Mouse (Mus musculus): Measurements from ENCODE around the gene Shank2. TPM values are rescaled to one million over a fixed set of nuclear protein-coding genes. Genes with fewer than 3 reads are reported as not detected.

Gene Shank2
- total and polyA plus RNA-seq, 3 experiments: not detected

DNA sequence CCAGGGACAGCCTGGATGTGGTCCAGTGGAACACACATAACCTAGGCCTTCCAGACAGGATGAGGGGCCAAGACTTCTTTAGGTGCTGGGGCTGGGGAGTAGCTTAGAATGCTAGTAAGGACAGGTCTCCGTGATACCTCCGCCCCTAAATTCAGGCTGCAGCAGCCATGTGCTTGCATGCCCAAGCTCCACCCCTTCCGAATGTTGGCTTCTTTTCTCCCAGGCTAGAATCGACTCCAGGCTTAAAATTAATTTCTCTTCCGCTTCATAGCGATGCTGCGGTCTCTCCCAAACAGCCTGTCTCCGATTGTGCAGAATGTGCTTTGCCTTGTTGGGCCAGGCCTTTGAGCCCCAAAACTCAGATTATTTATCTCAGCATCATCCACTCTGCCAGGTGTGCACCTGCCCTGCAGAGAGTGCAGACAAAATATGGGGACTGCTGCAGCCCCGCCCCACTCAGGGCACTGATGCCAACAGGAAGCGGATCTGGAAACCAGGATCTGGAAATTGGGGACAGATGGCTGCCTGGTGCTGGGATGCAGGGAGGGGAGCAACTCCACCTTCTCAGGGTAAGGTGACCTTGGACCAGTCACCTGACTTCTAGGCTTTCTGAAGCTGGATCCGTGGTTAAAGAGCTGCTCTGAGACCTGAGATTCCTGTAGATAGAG lies 312.8 kb downstream of the Shank2 start:
- Histone ChIP-seq H3K9ac (ENCODE audit: control insufficient read depth, low read depth, low read length, poor library complexity, severe bottlenecking) (no peak overlapping the region), H3K79me2 (ENCODE audit: control insufficient read depth, insufficient read depth, low read length, poor library complexity) (no peaks in the 10 kb centered on the region), H3K9me3 (replicated peaks; ENCODE audit: insufficient read depth, low read length) (no peaks in the 10 kb centered on the region), H3K27ac (ENCODE audit: control insufficient read depth, low read depth, low read length) (no peak overlapping the region), H3K4me3 (ENCODE audit: control insufficient read depth in 1 of 2, insufficient read depth in 1 of 2, low read depth in 2 of 2, low read length in 2 of 2) (no peak overlapping the region), H3K4me1 (ENCODE audit: control insufficient read depth in 1 of 2, insufficient read depth in 2 of 2, low read length in 2 of 2) (no peaks in the 10 kb centered on the region), H3K36me3 (ENCODE audit: control insufficient read depth in 1 of 2, insufficient read depth in 2 of 2, low read length in 2 of 2) (no peaks in the 10 kb centered on the region), H3K27me3 (ENCODE audit: control insufficient read depth in 1 of 2, insufficient read depth in 2 of 2, low read length in 2 of 2) (no peaks in the 10 kb centered on the region)
- no peak for TF ChIP-seq ZC3H11A (IDR thresholded peaks at IDR 0.05; ENCODE audit: low read depth, low read length)
- no peak for TF ChIP-seq MYB (IDR thresholded peaks at IDR 0.05; ENCODE audit: low read depth, low read length)
- TF ChIP-seq MAFK (IDR thresholded peaks at IDR 0.05; ENCODE audit: borderline replicate concordance, low read depth, low read length): no peak
- TF ChIP-seq ZMIZ1 (IDR thresholded peaks at IDR 0.05; ENCODE audit: low read depth, low read length): no peak
- TF ChIP-seq UBTF (IDR thresholded peaks at IDR 0.05; ENCODE audit: borderline replicate concordance, insufficient read depth, low read depth, low read length): no peak
- no peak for TF ChIP-seq RAD21 (IDR thresholded peaks at IDR 0.05; ENCODE audit: low read depth, low read length)
- no peak for DNase-seq (ENCODE audit: low read depth, low spot score)

DNA sequence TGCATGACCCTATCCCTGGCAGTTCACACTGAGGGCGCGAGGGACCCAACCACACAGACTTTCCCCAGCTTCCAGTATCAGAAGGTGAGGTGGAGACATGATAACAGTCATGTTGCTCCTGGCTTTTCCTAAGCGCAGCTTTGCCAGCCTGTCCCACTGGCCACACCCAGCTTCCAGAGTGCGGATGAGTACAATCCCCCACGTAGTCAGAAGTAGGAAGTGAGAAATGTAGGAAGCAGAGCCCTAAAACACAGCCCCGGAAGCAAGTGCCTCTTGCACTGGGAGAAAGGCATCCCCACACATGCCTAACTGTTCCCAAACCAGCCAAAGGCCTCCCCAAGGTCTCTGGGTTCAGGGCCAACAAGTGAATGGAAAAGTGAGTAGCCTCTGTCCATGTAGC lies 314.5 kb downstream of the Shank2 start:
- DNase-seq (ENCODE audit: low read depth, low spot score): no peak
- H3K9ac ChIP-seq (ENCODE audit: control insufficient read depth, low read depth, low read length, poor library complexity, severe bottlenecking): no peak overlapping the region
- H3K27ac ChIP-seq (ENCODE audit: control insufficient read depth, low read depth, low read length): no peak overlapping the region
- H3K4me1 ChIP-seq (ENCODE audit: control insufficient read depth in 1 of 2, insufficient read depth in 2 of 2, low read length in 2 of 2): no peaks in the 10 kb centered on the region
- H3K79me2 ChIP-seq (ENCODE audit: control insufficient read depth, insufficient read depth, low read length, poor library complexity): no peaks in the 10 kb centered on the region
- H3K27me3 ChIP-seq (ENCODE audit: control insufficient read depth in 1 of 2, insufficient read depth in 2 of 2, low read length in 2 of 2): no peaks in the 10 kb centered on the region
- TF ChIP-seq ZC3H11A (IDR thresholded peaks at IDR 0.05; ENCODE audit: low read depth, low read length) (no peak), NELFE (IDR thresholded peaks at IDR 0.05; ENCODE audit: low read depth, low read length) (no peak), TAL1 (IDR thresholded peaks at IDR 0.05; ENCODE audit: low read length) (no peak), ZMIZ1 (IDR thresholded peaks at IDR 0.05; ENCODE audit: low read depth, low read length) (no peak), ELF1 (IDR thresholded peaks at IDR 0.05; ENCODE audit: low read depth, low read length) (no peak), MYB (IDR thresholded peaks at IDR 0.05; ENCODE audit: low read depth, low read length) (no peak), ETS1 (IDR thresholded peaks at IDR 0.05; ENCODE audit: low read depth, low read length) (no peak), TBP (IDR thresholded peaks at IDR 0.05; ENCODE audit: low read depth, low read length) (no peak), USF1 (IDR thresholded peaks at IDR 0.05; ENCODE audit: low read depth, low read length) (no peak), RAD21 (IDR thresholded peaks at IDR 0.05; ENCODE audit: low read depth, low read length) (no peak), UBTF (IDR thresholded peaks at IDR 0.05; ENCODE audit: borderline replicate concordance, insufficient read depth, low read depth, low read length) (no peak), MAZ (IDR thresholded peaks at IDR 0.05; ENCODE audit: low read depth, low read length) (no peak), JUND (IDR thresholded peaks at IDR 0.05; ENCODE audit: low read depth, low read length) (no peak), NRF1 (IDR thresholded peaks at IDR 0.05; ENCODE audit: insufficient read depth, low read depth, low read length, poor library complexity, severe bottlenecking) (no peak), SMC3 (IDR thresholded peaks at IDR 0.05; ENCODE audit: low read depth, low read length) (no peak), MEF2A (IDR thresholded peaks at IDR 0.05; ENCODE audit: extremely low read depth, insufficient replicate concordance, low read depth, low read length, poor library complexity, severe bottlenecking) (no peak), POLR2AphosphoS5 (IDR thresholded peaks at IDR 0.05; ENCODE audit: borderline replicate concordance, low read depth, low read length) (no peak)
- H3K36me3 ChIP-seq (ENCODE audit: control insufficient read depth in 1 of 2, insufficient read depth in 2 of 2, low read length in 2 of 2): no peaks in the 10 kb centered on the region
- no peaks in the 10 kb centered on the region for H3K9me3 ChIP-seq (replicated peaks; ENCODE audit: insufficient read depth, low read length)
- no peak overlapping the region for H3K4me3 ChIP-seq (ENCODE audit: control insufficient read depth in 1 of 2, insufficient read depth in 1 of 2, low read depth in 2 of 2, low read length in 2 of 2)
